Mouse (Mus musculus) liver, embryonic 14.5 days (tissue): ENCODE data around the gene Clmn. TPM values are rescaled to one million over a fixed set of nuclear protein-coding genes. Genes with fewer than 3 reads are reported as not detected.

Source experiments
- ATAC-seq: fragments of 200-750 bp; cut with Nextera tagmentation; 2 replicates; pipeline ENCODE4 v1.8.0; 2017; ENCODE audit warnings: moderate number of reproducible peaks, mild to moderate bottlenecking, moderate library complexity; ENCODE audit not compliant: insufficient read depth
- DNase-seq, 3 experiments: peaks; one replicate each; pipeline ENCODE4 v3.0.0-alpha.2; 2012 to 2013; ENCODE audit warnings: low read depth in 3 of 3, low spot score in 3 of 3
- H3K27ac ChIP-seq: fragments of 300-500 bp; sonication (generic); 2 replicates; pipeline ENCODE4 v1.5.1; 2014; ENCODE audit warnings: moderate library complexity, mild to moderate bottlenecking, control low read depth, inconsistent platforms
- H3K27me3 ChIP-seq: fragments of 300-500 bp; sonication (generic); 2 replicates; pipeline ENCODE4 v1.6.1; 2014; ENCODE audit warnings: mild to moderate bottlenecking, low read length, moderate library complexity; ENCODE audit not compliant: control insufficient read depth, insufficient read depth
- H3K36me3 ChIP-seq: fragments of 300-500 bp; sonication (generic); replicated peaks from 2 replicates; pipeline ENCODE4 v1.6.1; 2014; ENCODE audit warnings: low read depth; ENCODE audit not compliant: control insufficient read depth, insufficient read depth
- H3K4me1 ChIP-seq, 2 experiments: fragments of 200-500 bp in 1 of 2; fragments of 300-500 bp in 1 of 2; sonication (generic) in 1 of 2; replicated peaks; 2 replicates each; pipeline ENCODE4 v1.6.1; 2012 to 2014; ENCODE audit warnings: antibody characterized with exemption in 1 of 2, inconsistent platforms in 1 of 2, low read length in 1 of 2; ENCODE audit not compliant: control insufficient read depth in 2 of 2, insufficient read depth in 2 of 2
- H3K4me2 ChIP-seq: fragments of 300-500 bp; sonication (generic); 2 replicates; pipeline ENCODE4 v1.6.1; 2014; ENCODE audit warnings: low read depth, mild to moderate bottlenecking, control low read depth, moderate library complexity
- H3K4me3 ChIP-seq, 2 experiments: fragments of 200-500 bp in 1 of 2; fragments of 300-500 bp in 1 of 2; sonication (generic) in 1 of 2; 2 replicates each; pipeline ENCODE4 v1.5.1; 2012 to 2014; ENCODE audit warnings: low read depth in 2 of 2, low read length in 2 of 2, mild to moderate bottlenecking in 2 of 2, control low read depth in 1 of 2, inconsistent platforms in 1 of 2, moderate library complexity in 1 of 2; ENCODE audit not compliant: insufficient read depth in 1 of 2
- H3K9ac ChIP-seq: fragments of 300-500 bp; sonication (generic); replicated peaks from 2 replicates; pipeline ENCODE4 v1.6.1; 2014; ENCODE audit warnings: mild to moderate bottlenecking, control low read depth, moderate library complexity
- H3K9me3 ChIP-seq: fragments of 300-500 bp; sonication (generic); 2 replicates; pipeline ENCODE4 v1.6.1; 2016; ENCODE audit warnings: low read length, mixed read lengths; ENCODE audit not compliant: control insufficient read depth
- CTCF ChIP-seq: IDR thresholded peaks from 2 replicates; pipeline ENCODE4 v1.5.1; 2016; ENCODE audit warnings: antibody characterized with exemption, low read depth, control low read depth
- EP300 ChIP-seq: IDR thresholded peaks from 2 replicates; pipeline ENCODE4 v1.6.1; 2016; ENCODE audit warnings: antibody characterized with exemption, low read depth
- WGBS: fragments of 180-500 bp; shearing (Covaris S2); extraction: QIAGEN DNeasy Blood & Tissue Kit; methylation state at CpG from one replicate; pipeline ENCODE4 v1.1.7; 2014; ENCODE audit not compliant: insufficient replicate concordance; 5-methylcytosine and 5-hydroxymethylcytosine counted together
- polyA plus RNA-seq, 2 experiments: library from polyadenylated mRNA; depleted of rRNA in 1 of 2; stranded (reverse) in 1 of 2; unstranded in 1 of 2; fragments of >200 nt; fragmentation: Nextera tagmentation in 1 of 2; extraction: Ambion mirVana in 1 of 2; gene quantifications; 2 replicates each; pipeline versions ENCODE4 v1.2.1 to v1.2.3; 2012 to 2014

Clmn gene
- polyA plus RNA-seq, 2 experiments: 0.32 to 0.33 TPM

DNA sequence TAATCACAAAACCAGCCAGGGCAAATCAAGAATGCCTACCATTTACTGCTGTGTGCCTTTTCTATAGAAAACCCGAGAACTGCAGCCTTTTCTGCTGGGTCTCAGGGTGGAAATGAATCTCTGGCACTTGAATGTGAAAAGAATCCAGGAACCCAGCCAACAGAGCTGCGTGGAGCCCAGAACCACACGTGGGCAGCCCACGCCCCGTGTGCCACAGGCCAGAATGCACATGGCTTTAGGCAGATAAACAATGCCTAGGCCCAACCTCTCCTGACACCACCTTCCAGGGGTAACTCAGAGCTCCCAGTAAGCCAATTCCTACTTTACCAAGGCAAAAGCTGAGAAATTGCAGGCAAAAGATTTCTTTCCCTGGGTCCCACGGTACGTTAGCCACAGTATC lies 5.7 kb downstream of the Clmn start:
- ATAC-seq: no peak
- no peak overlapping the region for H3K4me2 ChIP-seq

DNA sequence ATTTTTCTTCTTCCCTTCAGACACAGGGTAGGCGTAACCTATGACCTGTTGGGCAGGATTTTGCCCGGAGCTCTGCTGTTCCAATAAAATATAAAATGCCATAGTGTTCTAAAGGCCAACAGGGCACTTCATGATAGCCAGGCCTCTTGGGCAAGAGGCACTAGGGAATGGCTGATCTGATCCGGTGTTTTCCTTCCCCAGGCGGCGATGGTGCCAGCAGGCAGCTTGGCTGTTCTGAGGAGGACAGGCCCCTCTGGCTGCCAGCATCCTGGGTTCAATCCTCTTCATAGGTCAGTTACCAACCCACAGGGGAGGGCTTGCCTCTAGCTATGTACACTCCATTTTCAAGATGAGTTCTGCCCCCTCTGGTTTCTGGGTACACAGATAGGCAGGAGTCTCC lies 6.1 kb downstream of the Clmn start:
- Histone ChIP-seq H3K27ac (no peak overlapping the region), H3K4me2 (no peak overlapping the region), H3K4me1 (0 out of 4 replicates have a peak, but pooled peaks cover 0 to 3% of the 10 kb centered on the region in 2 experiments), H3K4me3 (no peak overlapping the region), H3K27me3 (peaks cover 3% of the 10 kb centered on the region; the same call in 1 of the 2 replicates), H3K9ac (no peak overlapping the region), H3K9me3 (no peaks in the 10 kb centered on the region), H3K36me3 (no peaks in the 10 kb centered on the region)
- ATAC-seq: no peak
- no peak for DNase-seq
- WGBS: 76% methylated on average over 5 of the region's 5 CpGs
- TF ChIP-seq CTCF (no peak), EP300 (no peak)

More for the DNA sequence above, 5.7 kb downstream of the Clmn start:
- H3K9ac ChIP-seq: no peak overlapping the region
- H3K27me3 ChIP-seq: peaks cover 3% of the 10 kb centered on the region; the same call in 1 of the 2 replicates
- no peak for TF ChIP-seq CTCF
- TF ChIP-seq EP300: no peak
- no peaks in the 10 kb centered on the region for H3K9me3 ChIP-seq
- no peaks in the 10 kb centered on the region for H3K36me3 ChIP-seq
- H3K4me1 ChIP-seq: 0 out of 4 replicates have a peak, but pooled peaks cover 0 to 3% of the 10 kb centered on the region in 2 experiments
- no peak overlapping the region for H3K27ac ChIP-seq
- no peak overlapping the region for H3K4me3 ChIP-seq
- 57% methylated on average over 7 of the region's 7 CpGs for WGBS
- DNase-seq: no peak

DNA sequence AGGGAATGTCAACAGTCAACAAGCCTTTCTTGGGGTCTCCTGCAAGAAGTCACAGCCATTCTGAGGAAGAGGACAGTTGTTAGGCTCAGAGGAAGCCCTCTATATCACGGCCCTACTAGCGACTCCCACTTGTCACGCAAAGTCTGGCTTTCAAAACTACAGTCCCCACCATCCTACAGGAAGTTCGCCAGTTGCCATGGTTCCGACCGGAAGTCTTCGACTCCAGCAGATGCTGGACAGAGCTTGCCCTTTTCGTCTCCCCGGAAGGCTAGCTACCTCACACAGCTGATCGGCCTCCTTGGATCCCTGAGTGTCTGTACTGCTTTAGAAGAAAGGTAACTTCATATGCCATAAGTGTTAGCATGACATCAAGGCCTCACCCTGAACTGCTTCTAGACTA lies 7.3 kb downstream of the Clmn start:
- no peak overlapping the region for H3K9ac ChIP-seq
- 61% methylated on average over 10 of the region's 10 CpGs for WGBS

DNA sequence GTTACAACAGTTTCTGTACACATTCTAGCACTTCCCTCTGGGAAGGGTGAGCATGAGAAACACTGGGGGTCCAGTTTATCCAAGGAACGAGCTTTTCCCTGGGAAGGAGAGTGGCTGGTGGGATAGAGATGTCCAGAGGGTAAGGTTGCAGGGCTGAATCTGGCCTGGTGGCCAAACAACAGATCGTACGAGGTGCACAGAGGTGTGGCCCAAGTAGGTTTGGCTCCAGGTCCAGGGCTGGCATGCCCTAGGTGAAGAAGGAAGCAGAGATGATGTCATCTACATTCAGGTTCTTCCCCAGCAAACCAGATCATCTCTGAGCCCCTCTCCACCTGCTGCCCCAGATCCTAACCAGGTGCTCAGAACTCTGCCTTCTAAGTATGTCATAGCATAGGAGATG lies 8.3 kb downstream of the Clmn start:
- DNase-seq: no peak
- H3K36me3 ChIP-seq: no peaks in the 10 kb centered on the region
- TF ChIP-seq EP300: no peak
- TF ChIP-seq CTCF: no peak
- H3K4me2 ChIP-seq: no peak overlapping the region
- H3K9ac ChIP-seq: no peak overlapping the region
- no peak for ATAC-seq
- H3K4me3 ChIP-seq: no peak overlapping the region
- H3K9me3 ChIP-seq: no peaks in the 10 kb centered on the region
- no peak overlapping the region for H3K27ac ChIP-seq
- 72% methylated on average over 3 of the region's 3 CpGs for WGBS
- peaks cover 0 to 3% of the 10 kb centered on the region in 2 experiments; a peak in 2 of 4 replicates for H3K4me1 ChIP-seq
- no peaks in the 10 kb centered on the region for H3K27me3 ChIP-seq

More for the DNA sequence above, 7.3 kb downstream of the Clmn start:
- ATAC-seq (no peak), DNase-seq (no peak)
- Histone ChIP-seq H3K4me1 (0 out of 4 replicates have a peak, but pooled peaks cover 0 to 3% of the 10 kb centered on the region in 2 experiments), H3K4me2 (no peak overlapping the region), H3K27ac (no peak overlapping the region), H3K4me3 (no peak overlapping the region), H3K36me3 (no peaks in the 10 kb centered on the region), H3K27me3 (no peaks in the 10 kb centered on the region), H3K9me3 (no peaks in the 10 kb centered on the region)
- no peak for TF ChIP-seq CTCF
- TF ChIP-seq EP300: no peak

DNA sequence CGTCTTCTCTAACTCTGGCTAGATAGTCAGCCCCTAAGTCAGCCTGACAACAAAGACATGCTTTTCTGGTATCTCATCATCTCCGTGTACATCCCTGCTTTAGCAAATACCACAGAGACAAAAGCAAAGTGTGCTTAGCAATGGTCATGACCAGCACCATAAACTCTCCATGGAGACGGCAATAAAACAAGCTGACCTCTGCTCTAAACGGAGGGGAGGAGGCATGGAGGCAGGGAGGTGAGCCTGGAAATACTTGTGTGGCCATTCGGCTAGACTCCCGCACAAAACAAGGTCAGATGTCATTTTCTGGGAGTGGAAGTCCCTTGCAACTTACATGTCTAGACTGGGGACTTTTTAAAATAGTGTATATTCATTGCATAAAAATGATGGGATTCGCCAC lies 9.3 kb downstream of the Clmn start:
- no peak for TF ChIP-seq EP300
- no peak for TF ChIP-seq CTCF
- ATAC-seq: no peak
- Histone ChIP-seq H3K4me3 (no peak overlapping the region), H3K27me3 (no peaks in the 10 kb centered on the region), H3K4me1 (peaks cover 0 to 3% of the 10 kb centered on the region in 2 experiments; a peak in 2 of 4 replicates), H3K9ac (no peak overlapping the region), H3K27ac (no peak overlapping the region), H3K36me3 (no peaks in the 10 kb centered on the region), H3K9me3 (no peaks in the 10 kb centered on the region), H3K4me2 (no peak overlapping the region)
- no peak for DNase-seq
- WGBS: 49% methylated on average over 7 of the region's 7 CpGs
